Mouse (Mus musculus) liver, embryonic 16.5 days (tissue): ENCODE measurements around the gene Hectd4. TPM values are rescaled to one million over a fixed set of nuclear protein-coding genes. Genes with fewer than 3 reads are reported as not detected.
A peak's percentile ranks its signal among the peaks of the same experiment; 100 is the strongest.

Source experiments
- ATAC-seq: fragments of 200-750 bp; cut with Nextera tagmentation; 2 replicates; pipeline ENCODE4 v1.8.0; 2017; ENCODE audit warnings: low read depth, mild to moderate bottlenecking, moderate number of reproducible peaks, moderate library complexity
- H3K27ac ChIP-seq: fragments of 300-500 bp; sonication (generic); 2 replicates; pipeline ENCODE4 v1.5.1; 2014; ENCODE audit warnings: mild to moderate bottlenecking, low read length
- H3K27me3 ChIP-seq: fragments of 300-500 bp; sonication (generic); 2 replicates; pipeline ENCODE4 v1.6.1; 2014; ENCODE audit warnings: low read depth, low read length, mixed read lengths; ENCODE audit not compliant: control insufficient read depth, insufficient read depth
- H3K36me3 ChIP-seq: fragments of 300-500 bp; sonication (generic); 2 replicates; pipeline ENCODE4 v1.6.1; 2014; ENCODE audit warnings: mild to moderate bottlenecking; ENCODE audit not compliant: control insufficient read depth, insufficient read depth
- H3K4me1 ChIP-seq: fragments of 300-500 bp; sonication (generic); 2 replicates; pipeline ENCODE4 v1.6.1; 2014; ENCODE audit warnings: low read depth, low read length, mixed read lengths; ENCODE audit not compliant: control insufficient read depth
- H3K4me2 ChIP-seq: fragments of 300-500 bp; sonication (generic); 2 replicates; pipeline ENCODE4 v1.6.1; 2014; ENCODE audit warnings: low read depth, low read length, mixed read lengths
- H3K4me3 ChIP-seq: fragments of 300-500 bp; sonication (generic); 2 replicates; pipeline ENCODE4 v1.5.1; 2014; ENCODE audit warnings: low read depth, mild to moderate bottlenecking, low read length
- H3K9ac ChIP-seq: fragments of 300-500 bp; sonication (generic); 2 replicates; pipeline ENCODE4 v1.6.1; 2014; ENCODE audit warnings: low read depth, low read length
- H3K9me3 ChIP-seq: fragments of 300-500 bp; sonication (generic); replicated peaks from 2 replicates; pipeline ENCODE4 v1.6.1; 2016; ENCODE audit warnings: low read length; ENCODE audit not compliant: control insufficient read depth
- WGBS: fragments of 180-500 bp; shearing (Covaris S2); extraction: QIAGEN DNeasy Blood & Tissue Kit; methylation state at CpG from one replicate; pipeline ENCODE4 v1.1.7; 2014; ENCODE audit not compliant: insufficient replicate concordance; 5-methylcytosine and 5-hydroxymethylcytosine counted together
- polyA plus RNA-seq: library from polyadenylated mRNA; unstranded; fragments of >200 nt; fragmentation: Nextera tagmentation; extraction: Ambion mirVana; gene quantifications from 2 replicates; pipeline ENCODE4 v1.2.1, GENCODE M21; 2015

Gene Hectd4
- polyA plus RNA-seq, 1 experiment from 2014 or later: 8.7 TPM

- Histone ChIP-seq H3K4me2 (no peak overlapping the region), H3K4me3 (no peak overlapping the region), H3K9me3 (no peaks in the 10 kb centered on the region), H3K4me1 (peaks cover 15% of the 10 kb centered on the region), H3K27ac (peak overlapping the region; percentile 78), H3K36me3 (peaks cover 74% of the 10 kb centered on the region), H3K27me3 (no peaks in the 10 kb centered on the region), H3K9ac (0 out of 2 replicates have a peak overlapping the region, but pooled peaks have one; percentile 13)
- ATAC-seq: peak; percentile 73
- 46% methylated on average over 7 of the region's 7 CpGs for WGBS
Measured at GRCm38 (mm10) chr5:121266741-121267382, 46.8 kb downstream of the Hectd4 start.

- ATAC-seq: no peak
- Histone ChIP-seq H3K4me3 (no peak overlapping the region), H3K4me2 (no peak overlapping the region), H3K9me3 (no peaks in the 10 kb centered on the region), H3K9ac (no peak overlapping the region), H3K4me1 (peaks cover 10% of the 10 kb centered on the region), H3K36me3 (peaks cover 82% of the 10 kb centered on the region), H3K27me3 (no peaks in the 10 kb centered on the region), H3K27ac (no peak overlapping the region)
- 94% methylated on average over 7 of the region's 7 CpGs for WGBS
Measured at GRCm38 (mm10) chr5:121271046-121271445, 51.0 kb downstream of the Hectd4 start.

GRCm38 (mm10) chr5:121276808-121277207 is 56.8 kb downstream of the Hectd4 start:
- Histone ChIP-seq H3K27me3 (no peaks in the 10 kb centered on the region), H3K4me2 (no peak overlapping the region), H3K4me3 (no peak overlapping the region), H3K4me1 (no peaks in the 10 kb centered on the region), H3K9ac (no peak overlapping the region), H3K36me3 (peaks cover 73% of the 10 kb centered on the region), H3K27ac (no peak overlapping the region), H3K9me3 (no peaks in the 10 kb centered on the region)
- ATAC-seq: no peak
- WGBS: 29% methylated on average over 1 of the region's 1 CpGs

- H3K4me2 ChIP-seq: no peak overlapping the region
- WGBS: 91% methylated on average over 4 of the region's 4 CpGs
- no peaks in the 10 kb centered on the region for H3K9me3 ChIP-seq
- ATAC-seq: no peak
- H3K36me3 ChIP-seq: peaks cover 68% of the 10 kb centered on the region
- H3K9ac ChIP-seq: no peak overlapping the region
- H3K27me3 ChIP-seq: no peaks in the 10 kb centered on the region
- no peak overlapping the region for H3K27ac ChIP-seq
- H3K4me3 ChIP-seq: no peak overlapping the region
- no peaks in the 10 kb centered on the region for H3K4me1 ChIP-seq
Measured at GRCm38 (mm10) chr5:121280456-121280855, 60.4 kb downstream of the Hectd4 start.

- Histone ChIP-seq H3K9me3 (no peaks in the 10 kb centered on the region), H3K4me3 (no peak overlapping the region), H3K36me3 (peaks cover 76% of the 10 kb centered on the region), H3K27ac (no peak overlapping the region), H3K9ac (no peak overlapping the region), H3K27me3 (no peaks in the 10 kb centered on the region), H3K4me1 (no peaks in the 10 kb centered on the region), H3K4me2 (no peak overlapping the region)
- ATAC-seq: no peak
- 86% methylated on average over 9 of the region's 9 CpGs for WGBS
Measured at GRCm38 (mm10) chr5:121283051-121283450, 63.0 kb downstream of the Hectd4 start.

GRCm38 (mm10) chr5:121284816-121285215 is 64.8 kb downstream of the Hectd4 start:
- H3K4me2 ChIP-seq: no peak overlapping the region
- WGBS: 88% methylated on average over 5 of the region's 5 CpGs
- no peaks in the 10 kb centered on the region for H3K9me3 ChIP-seq
- no peaks in the 10 kb centered on the region for H3K27me3 ChIP-seq
- H3K9ac ChIP-seq: no peak overlapping the region
- no peak overlapping the region for H3K27ac ChIP-seq
- ATAC-seq: peak; percentile 47; the same call in 1 of the 2 replicates
- peaks cover 78% of the 10 kb centered on the region for H3K36me3 ChIP-seq
- no peak overlapping the region for H3K4me3 ChIP-seq
- no peaks in the 10 kb centered on the region for H3K4me1 ChIP-seq

- no peak for ATAC-seq
Measured at GRCm38 (mm10) chr5:121287213-121287612, 67.2 kb downstream of the Hectd4 start.

GRCm38 (mm10) chr5:121290289-121290688 is 70.3 kb downstream of the Hectd4 start:
- H3K4me2 ChIP-seq: no peak overlapping the region
- no peak overlapping the region for H3K4me3 ChIP-seq
- peaks cover 85% of the 10 kb centered on the region for H3K36me3 ChIP-seq
- WGBS: 90% methylated on average over 3 of the region's 3 CpGs
- no peak overlapping the region for H3K9ac ChIP-seq
- no peaks in the 10 kb centered on the region for H3K9me3 ChIP-seq
- no peaks in the 10 kb centered on the region for H3K27me3 ChIP-seq
- H3K4me1 ChIP-seq: no peaks in the 10 kb centered on the region
- ATAC-seq: no peak
- H3K27ac ChIP-seq: no peak overlapping the region

More at GRCm38 (mm10) chr5:121287213-121287612, 67.2 kb downstream of the Hectd4 start:
- 85% methylated on average over 2 of the region's 2 CpGs for WGBS
- Histone ChIP-seq H3K27ac (no peak overlapping the region), H3K4me3 (no peak overlapping the region), H3K27me3 (no peaks in the 10 kb centered on the region), H3K36me3 (peaks cover 79% of the 10 kb centered on the region), H3K4me2 (no peak overlapping the region), H3K4me1 (no peaks in the 10 kb centered on the region), H3K9me3 (no peaks in the 10 kb centered on the region), H3K9ac (no peak overlapping the region)

- H3K36me3 ChIP-seq: peaks cover 90% of the 10 kb centered on the region
- no peaks in the 10 kb centered on the region for H3K9me3 ChIP-seq
- H3K27me3 ChIP-seq: no peaks in the 10 kb centered on the region
- no peak overlapping the region for H3K4me3 ChIP-seq
- H3K4me2 ChIP-seq: no peak overlapping the region
- no peak overlapping the region for H3K9ac ChIP-seq
- 52% methylated on average over 16 of the region's 16 CpGs for WGBS
- no peak for ATAC-seq
- H3K27ac ChIP-seq: no peak overlapping the region
- H3K4me1 ChIP-seq: no peaks in the 10 kb centered on the region
Measured at GRCm38 (mm10) chr5:121292309-121293165, 72.5 kb downstream of the Hectd4 start.
